Mouse (Mus musculus) limb, embryonic 11.5 days (tissue): ENCODE results near the gene Dock4. TPM values are rescaled to one million over a fixed set of nuclear protein-coding genes. Genes with fewer than 3 reads are reported as not detected.

ENCODE experiments used
- ATAC-seq: fragments of 200-750 bp; cut with Nextera tagmentation; 2 replicates; pipeline ENCODE4 v1.8.0; 2017; ENCODE audit warnings: low read depth; ENCODE audit not compliant: insufficient number of reproducible peaks, low FRiP score, low TSS enrichment
- DNase-seq: peaks from one replicate; pipeline ENCODE4 v3.0.0-alpha.2; 2015; ENCODE audit warnings: low spot score
- H3K27ac ChIP-seq: fragments of 300-500 bp; sonication (generic); replicated peaks from 2 replicates; pipeline ENCODE4 v1.5.1; 2014; ENCODE audit warnings: low read depth, mild to moderate bottlenecking, low read length
- H3K27me3 ChIP-seq: fragments of 300-500 bp; sonication (generic); 2 replicates; pipeline ENCODE4 v1.6.1; 2014; ENCODE audit warnings: mild to moderate bottlenecking, low read length, mixed read lengths; ENCODE audit not compliant: control insufficient read depth, insufficient read depth
- H3K36me3 ChIP-seq: fragments of 300-500 bp; sonication (generic); 2 replicates; pipeline ENCODE4 v1.6.1; 2014; ENCODE audit warnings: mild to moderate bottlenecking, low read length, moderate library complexity, mixed read lengths; ENCODE audit not compliant: control insufficient read depth, insufficient read depth
- H3K4me1 ChIP-seq: fragments of 300-500 bp; sonication (generic); 2 replicates; pipeline ENCODE4 v1.6.1; 2014; ENCODE audit warnings: low read length, mixed read lengths; ENCODE audit not compliant: control insufficient read depth, insufficient read depth
- H3K4me2 ChIP-seq: fragments of 300-500 bp; sonication (generic); 2 replicates; pipeline ENCODE4 v1.6.1; 2014; ENCODE audit warnings: low read depth, mild to moderate bottlenecking, moderate library complexity; ENCODE audit not compliant: severe bottlenecking
- H3K4me3 ChIP-seq: fragments of 300-500 bp; sonication (generic); 2 replicates; pipeline ENCODE4 v1.5.1; 2014; ENCODE audit warnings: low read depth, low read length
- H3K9ac ChIP-seq: fragments of 300-500 bp; sonication (generic); 2 replicates; pipeline ENCODE4 v1.6.1; 2014; ENCODE audit warnings: mild to moderate bottlenecking, low read length
- H3K9me3 ChIP-seq: fragments of 300-500 bp; sonication (generic); 2 replicates; pipeline ENCODE4 v1.6.1; 2016; ENCODE audit warnings: low read length; ENCODE audit not compliant: control insufficient read depth
- WGBS: fragments of 180-500 bp; shearing (Covaris S2); extraction: QIAGEN DNeasy Blood & Tissue Kit; methylation state at CpG from one replicate; pipeline ENCODE4 v1.1.7; 2014; 5-methylcytosine and 5-hydroxymethylcytosine counted together
- polyA plus RNA-seq: library from polyadenylated mRNA; unstranded; fragments of >200 nt; fragmentation: Nextera tagmentation; extraction: Ambion mirVana; gene quantifications from 2 replicates; pipeline ENCODE4 v1.2.1, GENCODE M21; 2014

The Dock4 gene
- polyA plus RNA-seq, 1 experiment from 2014 or later, result 13.5 TPM

DNA sequence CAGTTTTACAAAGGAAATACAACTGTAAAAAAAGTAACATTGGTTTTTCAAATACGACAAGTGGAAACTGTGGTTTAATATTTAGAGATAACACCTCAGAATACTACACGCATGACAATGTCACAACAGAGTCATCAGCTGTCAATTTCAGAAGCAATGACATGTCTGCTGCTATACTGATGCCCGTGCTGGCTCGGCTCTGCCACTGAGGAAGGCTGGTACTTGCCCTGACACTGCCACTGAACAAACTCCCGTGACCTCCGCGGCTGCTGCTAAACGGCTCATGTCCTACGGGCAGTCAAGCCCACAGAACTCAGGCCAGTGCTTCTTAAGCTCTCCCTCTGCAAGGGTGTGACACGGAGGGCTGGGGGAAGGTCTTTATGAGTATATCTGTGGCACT, 18.1 kb upstream of the Dock4 start:
- no peak overlapping the region for H3K4me2 ChIP-seq
- DNase-seq, result no peak
- 90% methylated on average over 10 of the region's 10 CpGs for WGBS

DNA sequence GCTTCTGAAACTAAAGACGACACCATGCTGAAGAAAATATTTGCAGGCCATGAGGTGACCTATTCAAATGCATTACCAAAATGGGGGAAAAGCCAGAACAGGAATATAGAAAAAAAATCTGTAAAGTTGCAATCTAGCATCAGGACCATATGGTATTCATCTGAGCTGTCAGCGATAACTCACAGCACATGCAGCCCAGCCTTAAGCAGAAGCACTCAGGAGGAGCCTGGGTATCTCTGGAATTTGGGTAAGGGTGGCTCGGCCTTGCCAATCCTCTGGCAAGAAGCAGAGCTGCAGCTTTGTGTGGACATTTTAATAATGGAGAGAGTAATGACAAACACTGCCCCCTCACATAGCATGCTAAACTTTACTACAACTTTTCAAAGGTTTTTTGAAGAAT, 15.8 kb upstream of the Dock4 start:
- no peak for DNase-seq
- H3K27ac ChIP-seq, result no peak overlapping the region
- H3K4me2 ChIP-seq, result no peak overlapping the region
- H3K27me3 ChIP-seq, result no peaks in the 10 kb centered on the region
- H3K4me3 ChIP-seq, result no peak overlapping the region
- ATAC-seq, result no peak
- WGBS, result 27% methylated on average over 3 of the region's 3 CpGs
- H3K9ac ChIP-seq, result no peak overlapping the region
- H3K4me1 ChIP-seq, result no peaks in the 10 kb centered on the region
- no peaks in the 10 kb centered on the region for H3K9me3 ChIP-seq
- H3K36me3 ChIP-seq, result no peaks in the 10 kb centered on the region

More for the DNA sequence above, 18.1 kb upstream of the Dock4 start:
- Histone ChIP-seq H3K27me3 (no peaks in the 10 kb centered on the region), H3K36me3 (no peaks in the 10 kb centered on the region), H3K4me3 (no peak overlapping the region), H3K9me3 (no peaks in the 10 kb centered on the region), H3K4me1 (no peaks in the 10 kb centered on the region), H3K27ac (no peak overlapping the region), H3K9ac (no peak overlapping the region)
- no peak for ATAC-seq

DNA sequence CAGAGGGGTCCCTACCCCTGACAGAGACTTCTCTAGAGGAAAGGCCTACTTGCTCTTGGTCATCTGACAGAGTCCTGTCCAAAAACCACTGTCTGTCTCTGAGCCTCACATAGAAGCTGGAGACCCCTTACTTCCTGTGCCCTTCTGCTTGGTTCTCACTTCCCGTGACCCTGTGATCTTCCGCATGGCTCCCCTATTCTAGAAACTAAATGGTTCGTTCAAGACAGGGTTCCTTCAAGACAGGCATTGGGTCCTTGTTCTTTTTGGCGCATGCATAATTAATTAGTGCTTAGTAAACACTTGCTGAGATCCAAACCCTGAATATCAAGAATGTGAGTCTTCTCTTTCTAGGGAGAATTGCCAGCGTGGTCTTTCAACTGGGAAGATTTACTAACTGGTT, 14.7 kb upstream of the Dock4 start:
- Histone ChIP-seq H3K36me3 (no peaks in the 10 kb centered on the region), H3K4me1 (no peaks in the 10 kb centered on the region), H3K4me2 (no peak overlapping the region), H3K27me3 (no peaks in the 10 kb centered on the region), H3K9ac (no peak overlapping the region), H3K4me3 (no peak overlapping the region), H3K9me3 (no peaks in the 10 kb centered on the region), H3K27ac (no peak overlapping the region)
- ATAC-seq, result no peak
- 70% methylated on average over 5 of the region's 5 CpGs for WGBS
- DNase-seq, result no peak

DNA sequence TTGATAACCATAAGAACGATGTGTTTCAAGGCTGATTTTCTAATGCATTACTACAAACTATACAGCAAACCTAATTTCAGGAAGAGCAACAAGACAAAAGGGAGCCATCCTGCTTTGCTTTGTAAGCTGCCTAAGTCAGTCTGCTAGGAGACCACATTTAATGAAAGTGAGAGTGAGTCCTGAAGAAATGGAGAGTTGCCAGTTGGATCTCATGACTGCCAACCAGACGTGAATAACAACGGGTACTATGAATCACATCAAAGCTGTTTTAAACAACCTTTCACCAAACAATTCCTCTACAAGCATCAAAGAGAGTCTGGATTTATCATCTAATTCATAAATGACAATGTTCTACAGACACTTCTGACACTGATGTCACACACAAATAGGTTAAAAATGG, 11.7 kb upstream of the Dock4 start:
- Histone ChIP-seq H3K4me1 (no peaks in the 10 kb centered on the region), H3K9ac (no peak overlapping the region), H3K27ac (no peak overlapping the region), H3K4me3 (no peak overlapping the region), H3K9me3 (no peaks in the 10 kb centered on the region), H3K36me3 (no peaks in the 10 kb centered on the region), H3K27me3 (no peaks in the 10 kb centered on the region), H3K4me2 (no peak overlapping the region)
- WGBS, result 47% methylated on average over 3 of the region's 3 CpGs
- no peak for ATAC-seq
- no peak for DNase-seq

DNA sequence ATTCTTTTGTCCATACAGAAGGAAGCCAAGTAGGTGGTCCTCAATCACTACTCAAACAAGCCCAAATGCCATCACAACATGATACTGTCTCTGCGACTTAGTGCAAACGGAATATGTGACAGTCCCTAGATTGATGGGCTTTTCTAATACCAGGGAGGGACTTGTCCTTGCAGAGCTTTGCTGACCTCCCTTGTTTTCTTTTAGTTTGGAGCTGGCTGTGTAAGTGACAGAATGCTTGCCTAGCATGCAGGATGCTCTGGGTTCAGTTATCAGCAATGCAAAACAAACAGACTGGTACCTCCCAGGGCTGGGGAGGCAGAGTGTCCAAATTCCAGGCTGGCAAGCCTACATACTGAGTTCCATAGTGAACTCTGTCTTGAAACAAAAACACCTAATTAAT, 7.7 kb upstream of the Dock4 start:
- Histone ChIP-seq H3K27me3 (no peaks in the 10 kb centered on the region), H3K27ac (no peak overlapping the region), H3K4me3 (no peak overlapping the region), H3K4me2 (no peak overlapping the region), H3K9ac (no peak overlapping the region), H3K4me1 (no peaks in the 10 kb centered on the region), H3K9me3 (no peaks in the 10 kb centered on the region), H3K36me3 (no peaks in the 10 kb centered on the region)
- DNase-seq (no peak), ATAC-seq (no peak)
- WGBS, result 31% methylated on average over 2 of the region's 2 CpGs

DNA sequence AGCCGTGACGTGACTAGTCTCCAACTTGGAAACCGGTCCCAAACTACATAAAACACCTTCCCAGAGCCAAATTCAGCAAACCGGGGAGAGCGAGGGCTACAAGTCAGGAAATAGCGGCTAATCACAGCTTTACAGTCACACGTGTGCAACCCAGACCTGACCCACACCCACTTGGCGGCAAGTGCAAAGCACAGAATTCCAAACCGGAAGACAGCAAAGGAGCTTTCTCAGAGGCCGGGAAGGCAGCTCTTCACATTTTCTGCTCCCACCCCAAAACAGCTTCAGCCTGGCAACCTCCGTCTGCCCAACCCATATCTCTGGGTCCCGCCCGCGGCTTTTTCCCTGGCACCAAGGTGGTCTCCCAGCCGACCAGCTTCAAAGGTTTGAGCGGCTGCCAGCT, 546 bp upstream of the Dock4 start:
- WGBS, result 1% methylated on average over 16 of the region's 16 CpGs

DNA sequence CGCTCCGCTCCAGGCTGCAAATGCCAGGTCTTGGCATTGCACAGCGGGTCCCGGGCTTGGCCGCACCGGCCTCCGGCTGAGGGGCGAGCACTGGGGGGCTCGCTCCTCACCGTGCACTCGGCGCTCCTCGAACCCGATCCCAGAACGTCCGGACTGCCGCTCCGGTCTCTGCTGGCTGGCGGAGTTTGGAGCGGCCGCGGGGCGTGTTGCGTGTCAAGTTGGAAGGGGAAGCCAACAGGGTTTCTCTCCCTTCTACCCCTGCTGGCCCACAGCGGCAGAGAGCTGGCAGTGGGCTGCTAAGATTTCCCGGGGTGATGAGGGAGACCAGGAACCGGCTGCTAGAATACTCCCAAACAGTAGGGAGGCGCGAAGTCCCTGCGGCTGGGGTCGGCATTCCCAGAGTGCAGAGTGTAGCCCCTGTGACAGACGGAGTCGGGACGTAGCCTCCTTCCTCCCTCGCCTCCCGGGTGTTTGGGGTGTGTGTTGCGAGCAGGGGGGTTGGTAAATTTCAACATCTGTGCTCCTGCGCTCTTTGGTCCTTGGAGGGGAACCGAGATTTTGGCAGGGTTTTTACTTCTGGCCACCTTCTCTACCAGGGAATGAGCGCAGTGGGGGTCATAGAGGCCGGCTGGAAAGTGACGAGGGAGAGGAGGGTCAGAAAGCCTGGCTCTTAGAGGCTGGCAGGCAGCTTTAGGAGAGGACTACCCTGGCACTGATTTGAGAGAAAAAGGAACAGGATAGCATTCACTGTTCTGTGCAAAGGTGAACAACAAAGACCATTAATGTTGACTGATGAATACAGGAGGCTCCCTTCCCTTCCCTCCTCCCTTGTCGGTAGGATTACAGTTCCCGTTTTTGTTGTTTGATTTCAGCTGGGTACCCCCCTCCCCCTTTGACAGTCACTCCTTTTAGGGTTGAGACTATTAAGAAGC, 964 bp downstream of the Dock4 start:
- Histone ChIP-seq H3K4me1 (peaks cover 8% of the 10 kb centered on the region; the same call in 1 of the 2 replicates), H3K9ac (peak overlapping the region; percentile 68), H3K4me2 (peak overlapping the region; percentile 63), H3K4me3 (peak overlapping the region; percentile 80), H3K36me3 (no peaks in the 10 kb centered on the region), H3K27me3 (no peaks in the 10 kb centered on the region), H3K9me3 (no peaks in the 10 kb centered on the region), H3K27ac (peak overlapping the region; percentile 38; the same call in 1 of the 2 replicates)
- DNase-seq (peak; percentile 75), ATAC-seq (peak; percentile 33; the same call in 1 of the 2 replicates)
- under 1% methylated on average over 44 of the region's 44 CpGs for WGBS

More for the DNA sequence above, 546 bp upstream of the Dock4 start:
- peaks cover 8% of the 10 kb centered on the region; the same call in 1 of the 2 replicates for H3K4me1 ChIP-seq
- H3K27ac ChIP-seq, result no peak overlapping the region
- H3K4me2 ChIP-seq, result peak overlapping the region; percentile 47
- no peak for DNase-seq
- no peaks in the 10 kb centered on the region for H3K9me3 ChIP-seq
- peak overlapping the region; percentile 80 for H3K4me3 ChIP-seq
- peak; percentile 18; the same call in 1 of the 2 replicates for ATAC-seq
- peak overlapping the region; percentile 47; the same call in 1 of the 2 replicates for H3K9ac ChIP-seq
- no peaks in the 10 kb centered on the region for H3K27me3 ChIP-seq
- no peaks in the 10 kb centered on the region for H3K36me3 ChIP-seq

DNA sequence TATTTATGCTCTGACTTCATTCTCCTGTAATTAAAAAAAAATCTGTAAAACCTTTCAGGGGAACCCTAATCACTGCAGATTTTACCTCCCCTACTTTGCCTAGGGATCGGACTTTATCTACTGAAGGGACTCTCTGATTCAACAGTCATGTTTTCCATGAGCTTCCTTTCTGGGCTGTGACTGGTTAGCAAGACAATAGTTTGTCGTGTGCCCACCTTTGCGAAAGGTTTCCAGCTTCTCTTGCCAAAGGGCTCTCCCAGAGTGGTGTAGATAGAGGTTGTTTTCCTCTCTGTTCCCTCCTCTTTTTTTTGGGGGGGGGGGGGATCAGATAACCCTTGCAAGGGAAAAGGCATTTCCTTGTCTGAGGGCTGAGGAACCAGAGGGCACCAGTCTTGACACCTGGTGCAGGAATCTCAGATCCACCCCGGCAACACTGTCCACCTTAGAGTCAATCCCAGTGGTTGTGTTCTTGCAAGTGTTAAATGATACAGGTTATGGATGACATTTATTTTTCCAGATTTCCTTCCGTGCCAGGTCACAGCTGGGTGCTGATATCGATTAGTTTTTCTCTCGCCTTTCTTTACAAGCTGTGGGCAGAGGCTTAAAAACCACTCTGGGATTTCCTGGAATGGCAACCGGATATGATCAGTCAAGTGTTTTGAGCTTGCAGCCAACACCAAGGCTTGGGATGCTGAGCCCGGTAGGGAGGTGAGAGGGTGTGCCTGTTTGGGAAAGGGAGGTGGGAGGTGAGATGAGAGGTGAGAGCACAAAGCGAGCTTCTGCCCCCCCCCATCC, 2.0 kb downstream of the Dock4 start:
- H3K4me3 ChIP-seq, result peak overlapping the region; percentile 80
- peaks cover 8% of the 10 kb centered on the region; the same call in 1 of the 2 replicates for H3K4me1 ChIP-seq
- H3K9me3 ChIP-seq, result no peaks in the 10 kb centered on the region
- peak overlapping the region; percentile 63 for H3K4me2 ChIP-seq
- H3K27ac ChIP-seq, result no peak overlapping the region
- H3K27me3 ChIP-seq, result no peaks in the 10 kb centered on the region
- DNase-seq (peak; percentile 24), ATAC-seq (no peak)
- no peak overlapping the region; the same call in 1 of the 2 replicates for H3K9ac ChIP-seq
- WGBS, result 9% methylated on average over 10 of the region's 10 CpGs
- H3K36me3 ChIP-seq, result no peaks in the 10 kb centered on the region
